Mouse (Mus musculus) embryonic fibroblast, embryonic 13.5 days (primary cell): Measurements from ENCODE around the gene Pacsin3. TPM values are rescaled to one million over a fixed set of nuclear protein-coding genes. Genes with fewer than 3 reads are reported as not detected.

Experiments used
- H3K27ac ChIP-seq: 2 replicates; pipeline ENCODE4 v1.5.1; 2012; ENCODE audit warnings: low read length, control low read depth, inconsistent platforms; ENCODE audit not compliant: insufficient read depth
- H3K4me1 ChIP-seq: 2 replicates; pipeline ENCODE4 v1.6.1; 2011; ENCODE audit warnings: low read length; ENCODE audit not compliant: control insufficient read depth, insufficient read depth
- H3K4me3 ChIP-seq: 2 replicates; pipeline ENCODE4 v1.5.1; 2011; ENCODE audit warnings: mild to moderate bottlenecking, control low read depth, low read length; ENCODE audit not compliant: insufficient read depth
- CTCF ChIP-seq: IDR thresholded peaks from 2 replicates; pipeline ENCODE4 v1.5.1; 2011; ENCODE audit warnings: mild to moderate bottlenecking, control low read depth, low read length, moderate library complexity, borderline replicate concordance; ENCODE audit not compliant: insufficient read depth
- POLR2A ChIP-seq: IDR thresholded peaks from 2 replicates; pipeline ENCODE4 v1.6.1; 2011; ENCODE audit warnings: low read depth, mild to moderate bottlenecking, control low read depth, low read length, moderate library complexity
- polyA plus RNA-seq: library from polyadenylated mRNA; stranded (reverse); fragments of >200 nt; gene quantifications from 2 replicates; pipeline ENCODE4 v1.2.4, GENCODE M21; 2011; ENCODE audit warnings: low read depth; ENCODE audit not compliant: missing spikeins, insufficient read length

The Pacsin3 gene
- polyA plus RNA-seq, 1 experiment = 25.5 TPM

DNA sequence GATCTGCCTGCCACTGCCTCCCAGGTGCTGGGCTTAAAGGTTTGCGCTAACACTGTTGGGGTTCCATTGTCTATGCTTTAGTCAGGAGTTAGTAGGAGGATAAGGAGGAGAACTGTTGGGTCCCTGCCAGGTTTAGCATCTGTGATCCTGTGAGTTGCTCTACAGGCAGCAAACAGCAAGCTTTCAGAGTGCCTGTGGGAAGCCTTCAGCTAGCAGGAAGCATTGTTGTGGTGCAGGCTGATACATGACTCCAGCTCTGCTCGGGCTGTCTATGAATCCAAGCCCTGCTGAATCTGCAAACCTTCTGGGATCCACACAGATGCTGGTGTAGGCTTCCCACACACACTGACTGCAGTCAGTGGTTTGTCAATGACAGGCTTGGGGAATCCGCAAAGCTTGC lies 12.3 kb upstream of the Pacsin3 start:
- no peak for TF ChIP-seq CTCF
- no peak for TF ChIP-seq POLR2A
- Histone ChIP-seq H3K27ac (no peak overlapping the region), H3K4me3 (no peak overlapping the region), H3K4me1 (no peaks in the 10 kb centered on the region; the same call in 1 of the 2 replicates)

- Histone ChIP-seq H3K4me1 (no peaks in the 10 kb centered on the region; the same call in 1 of the 2 replicates), H3K4me3 (no peak overlapping the region), H3K27ac (no peak overlapping the region)
- TF ChIP-seq POLR2A (no peak), CTCF (no peak)
Measured at GRCm38 (mm10) chr2:91244557-91245228, 11.1 kb upstream of the Pacsin3 start.

GRCm38 (mm10) chr2:91248366-91248765 lies 7.4 kb upstream of the Pacsin3 start:
- TF ChIP-seq POLR2A = no peak
- no peak for TF ChIP-seq CTCF
- H3K4me3 ChIP-seq = no peak overlapping the region
- H3K4me1 ChIP-seq = no peaks in the 10 kb centered on the region; the same call in 1 of the 2 replicates
- H3K27ac ChIP-seq = no peak overlapping the region; the same call in 1 of the 2 replicates

DNA sequence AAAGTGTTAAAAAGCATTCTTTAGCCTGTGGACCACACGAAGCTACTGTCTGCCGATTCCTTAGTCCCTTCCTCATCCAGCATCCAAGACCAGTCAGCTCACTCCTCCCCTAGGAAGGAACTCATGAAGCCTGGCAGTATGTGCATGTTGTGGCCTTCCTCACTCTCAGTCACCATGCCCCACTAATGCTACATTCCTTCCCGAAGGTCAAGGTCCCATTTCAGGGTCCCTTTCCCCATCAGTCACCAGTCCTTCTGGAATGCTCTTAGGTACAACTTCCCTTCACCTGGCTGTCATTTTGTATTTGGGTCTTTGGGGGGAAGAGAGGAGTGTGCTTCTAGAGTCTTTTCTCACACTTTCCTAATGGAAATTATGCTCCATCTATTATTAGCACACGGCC lies 3.8 kb upstream of the Pacsin3 start:
- H3K4me3 ChIP-seq = no peak overlapping the region
- TF ChIP-seq POLR2A = no peak
- TF ChIP-seq CTCF = no peak
- H3K4me1 ChIP-seq = no peaks in the 10 kb centered on the region
- H3K27ac ChIP-seq = no peak overlapping the region

GRCm38 (mm10) chr2:91252512-91252911 lies 3.2 kb upstream of the Pacsin3 start:
- Histone ChIP-seq H3K27ac (no peak overlapping the region), H3K4me3 (no peak overlapping the region), H3K4me1 (no peaks in the 10 kb centered on the region)
- TF ChIP-seq POLR2A (no peak), CTCF (no peak)

- Histone ChIP-seq H3K27ac (no peak overlapping the region), H3K4me3 (no peak overlapping the region), H3K4me1 (no peaks in the 10 kb centered on the region; the same call in 1 of the 2 replicates)
- TF ChIP-seq CTCF (no peak), POLR2A (no peak)
Measured at GRCm38 (mm10) chr2:91254725-91255380, 901 bp upstream of the Pacsin3 start.

DNA sequence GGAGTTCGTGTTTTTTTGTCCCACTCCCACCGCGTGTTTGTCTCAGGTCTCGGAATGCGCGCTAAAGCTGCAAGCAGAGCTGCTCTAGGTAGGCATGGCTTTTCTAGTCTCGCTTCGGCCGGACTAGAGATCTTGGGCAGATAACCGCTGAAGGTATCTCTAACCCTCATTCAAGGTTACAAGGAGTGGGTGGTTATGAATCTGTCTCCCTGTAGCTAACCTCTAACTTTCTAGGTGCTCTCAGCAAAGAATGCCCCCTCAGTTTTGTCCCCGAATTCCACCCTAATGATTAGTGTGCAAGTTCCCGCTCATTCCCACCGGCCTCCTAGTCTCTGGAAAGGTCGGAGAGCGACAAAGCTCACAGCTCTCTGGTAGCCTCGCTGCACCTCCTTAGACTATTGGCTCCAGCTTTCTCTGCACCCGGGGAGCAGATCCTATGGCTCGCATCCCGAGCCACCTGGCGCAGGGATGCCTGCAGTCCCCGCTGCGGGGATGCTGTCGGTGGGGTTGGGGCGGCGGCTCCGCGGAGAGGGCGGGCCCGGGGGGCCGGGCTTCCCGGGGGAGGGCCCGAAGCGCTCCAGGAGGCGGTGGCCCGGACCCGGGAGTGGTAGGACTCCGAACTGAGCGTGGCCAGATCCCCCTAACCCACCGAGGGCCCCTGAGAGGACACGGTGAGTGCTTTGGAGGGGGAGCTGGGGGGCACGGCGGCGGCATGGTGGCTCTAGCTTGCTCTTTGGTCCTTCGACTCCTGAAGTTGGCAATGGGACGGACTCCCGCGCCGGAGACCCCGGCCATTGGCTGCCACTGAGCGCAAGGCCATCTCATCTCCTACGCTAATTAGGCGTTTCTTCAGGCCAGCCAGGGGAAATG lies 737 bp downstream of the Pacsin3 start:
- Histone ChIP-seq H3K4me3 (peak overlapping the region; percentile 69), H3K4me1 (no peaks in the 10 kb centered on the region; the same call in 1 of the 2 replicates), H3K27ac (no peak overlapping the region)
- no peak for TF ChIP-seq CTCF
- TF ChIP-seq POLR2A = 0 out of 2 replicates have a peak, but pooled peaks have one; percentile 36

- TF ChIP-seq POLR2A (peak; percentile 44), CTCF (no peak)
- Histone ChIP-seq H3K4me1 (no peaks in the 10 kb centered on the region; the same call in 1 of the 2 replicates), H3K27ac (no peak overlapping the region), H3K4me3 (peak overlapping the region; percentile 69)
Measured at GRCm38 (mm10) chr2:91257126-91257980, 1.6 kb downstream of the Pacsin3 start.

DNA sequence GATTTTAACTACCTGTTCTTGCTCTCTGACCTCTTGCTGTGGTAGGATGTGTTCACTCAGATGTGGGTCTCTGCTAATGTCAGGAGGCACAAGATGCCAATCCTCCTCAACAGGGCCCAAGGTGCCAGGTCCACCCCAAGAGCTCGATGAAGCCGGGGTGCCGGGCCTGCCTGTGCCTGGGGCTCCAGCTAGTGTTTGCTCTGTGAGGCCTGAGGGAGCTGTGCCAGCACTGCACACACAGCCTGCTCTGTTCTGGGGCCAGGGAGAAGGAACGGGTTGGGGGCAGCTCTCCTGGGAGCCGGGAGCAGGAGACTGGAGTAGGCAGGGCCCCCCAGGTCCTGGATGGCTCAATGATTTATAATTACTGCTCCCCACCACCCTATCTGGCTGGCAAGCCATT lies 2.3 kb downstream of the Pacsin3 start:
- Histone ChIP-seq H3K4me3 (peak overlapping the region; percentile 69), H3K4me1 (no peaks in the 10 kb centered on the region; the same call in 1 of the 2 replicates), H3K27ac (no peak overlapping the region)
- TF ChIP-seq CTCF (no peak), POLR2A (no peak)
